Mouse (Mus musculus): Measurements from ENCODE around the gene Tax1bp1.

GRCm38 (mm10) chr6:52712563-52712962 is 966 bp upstream of the Tax1bp1 start:
- TF ChIP-seq POLR2A (IDR thresholded peaks at IDR 0.05; ENCODE audit: extremely low read depth, insufficient read depth, low read length) (no peak), CTCF (IDR thresholded peaks at IDR 0.05; ENCODE audit: low read depth, low read length) (no peak)

Measured in liver, adult 2 months (tissue).